In genomic region chrX:159648598-159648997, GRCm38 (mm10) we compare ENCODE assay signal across 24 mouse cellular contexts.
"Had no signal": no experiment of that assay in that cellular context is flagged by ENCODE, and none has a peak within 500 bp of the region (broad histone marks: within the 10 kb centered on the region; RNA-seq: fewer than 3 reads in every experiment).

No protein-coding gene starts in this region.

- H3K9me3 ChIP-seq: heart, embryonic 10.5 days; heart, embryonic 13.5 days; heart, embryonic 15.5 days; hindbrain, embryonic 13.5 days; hindbrain, embryonic 15.5 days; kidney, embryonic 15.5 days; limb, embryonic 13.5 days; limb, embryonic 15.5 days; liver, embryonic 12.5 days had no signal

- ATAC-seq: hindbrain, postnatal 0 days; intestine, embryonic 16.5 days; liver, embryonic 12.5 days had no signal

- H3K27ac ChIP-seq: heart, embryonic 10.5 days; heart, embryonic 13.5 days; heart, embryonic 15.5 days; hindbrain, embryonic 13.5 days; hindbrain, embryonic 15.5 days; hindbrain, postnatal 0 days; kidney, embryonic 15.5 days; kidney, postnatal 0 days; left cerebral cortex, adult 2 months; limb, embryonic 13.5 days; limb, embryonic 15.5 days; liver, embryonic 12.5 days; liver, embryonic 14.5 days had no signal

- H3K9ac ChIP-seq: heart, embryonic 13.5 days; heart, embryonic 15.5 days; hindbrain, embryonic 13.5 days; hindbrain, embryonic 15.5 days; kidney, embryonic 15.5 days; limb, embryonic 13.5 days; limb, embryonic 15.5 days; liver, embryonic 12.5 days; liver, embryonic 14.5 days had no signal

- H3K27me3 ChIP-seq: heart, embryonic 13.5 days; heart, embryonic 15.5 days; hindbrain, embryonic 13.5 days; hindbrain, embryonic 15.5 days; limb, embryonic 15.5 days had no signal

- H3K36me3 ChIP-seq: heart, embryonic 10.5 days; heart, embryonic 13.5 days; heart, embryonic 15.5 days; hindbrain, embryonic 13.5 days; hindbrain, embryonic 15.5 days; kidney, embryonic 15.5 days; limb, embryonic 13.5 days; limb, embryonic 15.5 days; liver, embryonic 12.5 days had no signal

- H3K4me1 ChIP-seq: heart, embryonic 10.5 days; heart, embryonic 15.5 days; hindbrain, embryonic 15.5 days; limb, embryonic 13.5 days; limb, embryonic 15.5 days had no signal

- DNase-seq: gastrocnemius, postnatal 14 days; heart, adult 18-20 months; heart, postnatal 14 days; heart, postnatal 36 days; kidney, adult 11 months; kidney, adult 2 months; kidney, adult 9 months; kidney, postnatal 14 days; kidney, postnatal 36 days; layer of hippocampus, adult 9-11 months had no signal

- H3K4me2 ChIP-seq: heart, embryonic 13.5 days; heart, embryonic 15.5 days; hindbrain, embryonic 13.5 days; hindbrain, embryonic 15.5 days; kidney, embryonic 15.5 days; limb, embryonic 13.5 days; limb, embryonic 15.5 days; liver, embryonic 12.5 days had no signal

- H3K4me3 ChIP-seq: heart, embryonic 10.5 days; heart, embryonic 13.5 days; heart, embryonic 15.5 days; hindbrain, embryonic 13.5 days; hindbrain, embryonic 15.5 days; kidney, embryonic 15.5 days; left cerebral cortex, adult 2 months; limb, embryonic 13.5 days; limb, embryonic 15.5 days; liver, embryonic 12.5 days had no signal
